Mouse (Mus musculus): ENCODE data around the gene Gbp2b. TPM values are rescaled to one million over a fixed set of nuclear protein-coding genes. Genes with fewer than 3 reads are reported as not detected.
"Not testable (repeated sequence)": the region's sequence is repeated elsewhere in the genome, so short reads cannot be mapped to it uniquely, and the experiment has no call there.

Gene Gbp2b
- polyA plus RNA-seq, 1 experiment from 2014 or later, result not detected

GRCm38 (mm10) chr3:142645949-142646348 lies 51.3 kb downstream of the Gbp2b start:
- H3K27ac ChIP-seq (ENCODE audit: low read length); H3K4me2 ChIP-seq (replicated peaks; ENCODE audit: low read depth, low read length); H3K9ac ChIP-seq (replicated peaks; ENCODE audit: low read depth, low read length); H3K36me3 ChIP-seq (ENCODE audit: control insufficient read depth, insufficient read depth, low read length); H3K27me3 ChIP-seq (ENCODE audit: control insufficient read depth, insufficient read depth, low read length); H3K4me3 ChIP-seq (ENCODE audit: low read depth, low read length); H3K4me1 ChIP-seq (ENCODE audit: control insufficient read depth, insufficient read depth, low read length); H3K9me3 ChIP-seq (ENCODE audit: control insufficient read depth, low read depth, low read length); ATAC-seq (ENCODE audit: insufficient number of reproducible peaks, insufficient read depth, low FRiP score, low read depth): not testable (repeated sequence)
- 11% methylated on average over 2 of the region's 2 CpGs for WGBS

DNA sequence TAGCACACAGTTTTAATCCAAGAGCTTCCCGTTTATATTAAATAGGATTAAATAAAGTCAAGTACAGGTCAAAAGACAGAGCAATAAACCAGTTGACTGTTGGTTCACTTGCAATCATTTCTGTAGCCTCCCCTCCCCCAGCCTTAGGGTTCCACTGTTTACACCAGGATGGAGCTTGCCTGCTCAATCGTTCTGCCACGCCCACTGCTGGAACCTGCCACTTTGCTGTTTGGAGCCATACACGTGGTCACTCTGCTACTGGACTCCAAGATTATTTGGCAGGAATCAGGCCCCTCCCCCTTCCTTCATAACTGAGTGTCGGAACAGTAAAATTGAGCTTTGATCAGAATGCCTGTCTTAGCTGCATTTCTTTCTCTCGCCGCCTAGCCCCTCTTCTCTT lies 53.2 kb downstream of the Gbp2b start:
- H3K27ac ChIP-seq (ENCODE audit: low read length); H3K4me2 ChIP-seq (replicated peaks; ENCODE audit: low read depth, low read length); ATAC-seq (ENCODE audit: insufficient number of reproducible peaks, insufficient read depth, low FRiP score, low read depth); H3K36me3 ChIP-seq (ENCODE audit: control insufficient read depth, insufficient read depth, low read length); H3K9me3 ChIP-seq (ENCODE audit: control insufficient read depth, low read depth, low read length); H3K27me3 ChIP-seq (ENCODE audit: control insufficient read depth, insufficient read depth, low read length); H3K4me3 ChIP-seq (ENCODE audit: low read depth, low read length); H3K9ac ChIP-seq (replicated peaks; ENCODE audit: low read depth, low read length); H3K4me1 ChIP-seq (ENCODE audit: control insufficient read depth, insufficient read depth, low read length): not testable (repeated sequence)
- 28% methylated on average over 6 of the region's 7 CpGs for WGBS

- no peak overlapping the region for H3K4me2 ChIP-seq (replicated peaks; ENCODE audit: low read depth, low read length)
- ATAC-seq (ENCODE audit: insufficient number of reproducible peaks, insufficient read depth, low FRiP score, low read depth), result no peak
These were observed 55.6 kb downstream of the Gbp2b start for GRCm38 (mm10) chr3:142650205-142650604.

GRCm38 (mm10) chr3:142664723-142665122 lies 70.1 kb downstream of the Gbp2b start:
- H3K4me2 ChIP-seq (replicated peaks; ENCODE audit: low read depth, low read length), result no peak overlapping the region

More at GRCm38 (mm10) chr3:142650205-142650604, 55.6 kb downstream of the Gbp2b start:
- H3K9ac ChIP-seq (replicated peaks; ENCODE audit: low read depth, low read length), result no peak overlapping the region
- no peaks in the 10 kb centered on the region for H3K4me1 ChIP-seq (ENCODE audit: control insufficient read depth, insufficient read depth, low read length)
- H3K36me3 ChIP-seq (ENCODE audit: control insufficient read depth, insufficient read depth, low read length), result no peaks in the 10 kb centered on the region
- no peak overlapping the region for H3K4me3 ChIP-seq (ENCODE audit: low read depth, low read length)
- H3K27me3 ChIP-seq (ENCODE audit: control insufficient read depth, insufficient read depth, low read length), result no peaks in the 10 kb centered on the region
- 37% methylated on average over 2 of the region's 2 CpGs for WGBS
- no peaks in the 10 kb centered on the region for H3K9me3 ChIP-seq (ENCODE audit: control insufficient read depth, low read depth, low read length)
- H3K27ac ChIP-seq (ENCODE audit: low read length), result no peak overlapping the region

More at GRCm38 (mm10) chr3:142664723-142665122, 70.1 kb downstream of the Gbp2b start:
- Histone ChIP-seq H3K4me1 (ENCODE audit: control insufficient read depth, insufficient read depth, low read length) (no peaks in the 10 kb centered on the region), H3K4me3 (ENCODE audit: low read depth, low read length) (no peak overlapping the region), H3K36me3 (ENCODE audit: control insufficient read depth, insufficient read depth, low read length) (no peaks in the 10 kb centered on the region), H3K9ac (replicated peaks; ENCODE audit: low read depth, low read length) (no peak overlapping the region), H3K27ac (ENCODE audit: low read length) (no peak overlapping the region), H3K9me3 (ENCODE audit: control insufficient read depth, low read depth, low read length) (no peaks in the 10 kb centered on the region), H3K27me3 (ENCODE audit: control insufficient read depth, insufficient read depth, low read length) (no peaks in the 10 kb centered on the region)
- whole genome bisulfite sequencing, result 90% methylated on average over 8 of the region's 8 CpGs
- ATAC-seq (ENCODE audit: insufficient number of reproducible peaks, insufficient read depth, low FRiP score, low read depth), result no peak

Small RNA genes lying within 50 kb of the gene (microRNA-seq; reads per million reads assigned to microRNA genes)
- not detected for gene Mir6381

Other genes starting within 250 kb of the Gbp2b start
- 49.6 and 51.1 TPM in 2 replicates for gene Pdlim5, start 199.2 kb upstream of the Gbp2b start, polyA plus RNA-seq (2014; fragmentation: Nextera tagmentation; extraction: Ambion mirVana)
- gene Gbp5, start 100.9 kb upstream of the Gbp2b start, polyA plus RNA-seq (2014; fragmentation: Nextera tagmentation; extraction: Ambion mirVana), result 0.07 TPM in 1 of 2 replicates, not detected in the other
- 3.8 and 3.9 TPM in 2 replicates for gene Gbp7, start 64.5 kb upstream of the Gbp2b start, polyA plus RNA-seq (2014; fragmentation: Nextera tagmentation; extraction: Ambion mirVana)
- 1.2 and 1.7 TPM in 2 replicates for gene Gbp3, start 34.8 kb upstream of the Gbp2b start, polyA plus RNA-seq (2014; fragmentation: Nextera tagmentation; extraction: Ambion mirVana)
- 3.3 and 3.7 TPM in 2 replicates for gene Gbp2, start 25.8 kb downstream of the Gbp2b start, polyA plus RNA-seq (2014; fragmentation: Nextera tagmentation; extraction: Ambion mirVana)
- 17.4 and 17.7 TPM in 2 replicates for gene Kyat3, start 106.2 kb downstream of the Gbp2b start, polyA plus RNA-seq (2014; fragmentation: Nextera tagmentation; extraction: Ambion mirVana)
- 78.5 and 78.8 TPM in 2 replicates for gene Gtf2b, start 170.2 kb downstream of the Gbp2b start, polyA plus RNA-seq (2014; fragmentation: Nextera tagmentation; extraction: Ambion mirVana)